Mouse (Mus musculus) midbrain, embryonic 10.5 days (tissue): Measurements from ENCODE around the gene Zfp428. TPM values are rescaled to one million over a fixed set of nuclear protein-coding genes. Genes with fewer than 3 reads are reported as not detected.
A peak's percentile ranks its signal among the peaks of the same experiment; 100 is the strongest.

Source experiments
- DNase-seq: peaks from one replicate; pipeline ENCODE4 v3.0.0-alpha.2; 2017; ENCODE audit warnings: low spot score
- H3K27ac ChIP-seq: fragments of 300-500 bp; sonication (generic); replicated peaks from 2 replicates; pipeline ENCODE4 v1.5.1; 2016; ENCODE audit warnings: mild to moderate bottlenecking
- H3K27me3 ChIP-seq: fragments of 300-500 bp; sonication (generic); 2 replicates; pipeline ENCODE4 v1.6.1; 2016; ENCODE audit warnings: low read depth, mild to moderate bottlenecking; ENCODE audit not compliant: poor library complexity, severe bottlenecking
- H3K36me3 ChIP-seq: fragments of 300-500 bp; sonication (generic); 2 replicates; pipeline ENCODE4 v1.6.1; 2016; ENCODE audit warnings: mild to moderate bottlenecking, moderate library complexity
- H3K4me1 ChIP-seq: fragments of 300-500 bp; sonication (generic); 2 replicates; pipeline ENCODE4 v1.6.1; 2016
- H3K4me3 ChIP-seq: fragments of 300-500 bp; sonication (generic); 2 replicates; pipeline ENCODE4 v1.5.1; 2016; ENCODE audit warnings: mild to moderate bottlenecking, moderate library complexity
- H3K9me3 ChIP-seq: fragments of 300-500 bp; sonication (generic); replicated peaks from 2 replicates; pipeline ENCODE4 v1.6.1; 2016; ENCODE audit warnings: mild to moderate bottlenecking
- WGBS: fragments of 180-500 bp; shearing (Covaris S2); methylation state at CpG from one replicate; pipeline ENCODE4 v1.1.7; 2016; 5-methylcytosine and 5-hydroxymethylcytosine counted together
- polyA plus RNA-seq: library from polyadenylated mRNA; unstranded; fragments of >200 nt; fragmentation: Nextera tagmentation; extraction: Ambion mirVana; gene quantifications from 2 replicates; pipeline ENCODE4 v1.2.1, GENCODE M21; 2016

Zfp428 gene
- polyA plus RNA-seq, 1 experiment from 2014 or later, result 116 TPM

DNA sequence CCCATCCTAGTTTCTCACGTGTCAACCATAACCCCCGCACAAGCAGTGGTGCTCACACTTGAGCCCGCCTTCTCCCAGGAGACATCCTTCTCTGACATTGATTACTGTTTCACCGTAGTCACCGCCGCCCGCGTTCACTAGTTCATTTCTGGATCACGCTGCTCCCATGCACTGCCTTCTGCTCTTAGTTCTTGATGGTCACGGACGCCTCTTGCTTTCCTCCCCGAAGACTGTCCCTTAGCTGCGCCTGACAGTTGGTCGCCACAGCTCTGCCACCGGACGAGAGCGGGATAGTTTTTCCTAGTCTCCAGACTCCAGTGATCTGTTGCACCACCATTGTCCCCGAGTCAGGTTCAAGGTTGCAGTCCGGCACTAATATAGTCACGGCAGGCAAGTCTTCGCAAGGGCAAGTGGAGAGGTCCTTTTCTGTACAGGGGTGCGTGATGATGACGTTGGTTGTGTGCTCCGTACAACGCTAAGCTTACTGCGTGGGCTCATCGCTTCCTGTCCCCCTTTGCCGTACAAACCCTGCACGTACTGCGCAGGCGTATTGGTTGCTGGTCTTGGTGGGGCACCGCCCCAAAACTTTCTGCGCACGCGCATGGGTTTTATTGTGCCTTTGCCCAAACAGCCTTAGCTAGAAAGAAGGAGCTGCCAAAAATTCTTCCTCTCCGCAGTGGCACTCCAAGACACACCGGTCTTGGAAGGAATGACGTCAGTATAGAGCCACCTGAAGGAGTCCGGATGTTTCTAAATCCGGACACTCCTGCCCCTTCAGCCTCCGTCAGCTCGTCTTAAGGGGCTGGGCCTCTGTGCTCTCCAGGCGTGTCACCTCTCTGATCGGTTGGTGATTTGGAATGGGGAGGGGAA, 23.5 kb downstream of the Zfp428 start, which contains the start of gene Irgq:
TSS of gene Irgq (plus strand) at position 628 of the 870 bp plus-strand sequence.
- Histone ChIP-seq H3K27me3 (peaks cover 35% of the 10 kb centered on the region), H3K4me1 (peaks cover 43% of the 10 kb centered on the region), H3K9me3 (no peaks in the 10 kb centered on the region), H3K4me3 (peak within 1 kb of the TSS; percentile 77), H3K36me3 (peaks cover 23% of the 10 kb centered on the region), H3K27ac (peak within 1 kb of the TSS; percentile 87)
- peak; percentile 97 for DNase-seq
- 1% methylated on average over 44 of the region's 44 CpGs for WGBS

DNA sequence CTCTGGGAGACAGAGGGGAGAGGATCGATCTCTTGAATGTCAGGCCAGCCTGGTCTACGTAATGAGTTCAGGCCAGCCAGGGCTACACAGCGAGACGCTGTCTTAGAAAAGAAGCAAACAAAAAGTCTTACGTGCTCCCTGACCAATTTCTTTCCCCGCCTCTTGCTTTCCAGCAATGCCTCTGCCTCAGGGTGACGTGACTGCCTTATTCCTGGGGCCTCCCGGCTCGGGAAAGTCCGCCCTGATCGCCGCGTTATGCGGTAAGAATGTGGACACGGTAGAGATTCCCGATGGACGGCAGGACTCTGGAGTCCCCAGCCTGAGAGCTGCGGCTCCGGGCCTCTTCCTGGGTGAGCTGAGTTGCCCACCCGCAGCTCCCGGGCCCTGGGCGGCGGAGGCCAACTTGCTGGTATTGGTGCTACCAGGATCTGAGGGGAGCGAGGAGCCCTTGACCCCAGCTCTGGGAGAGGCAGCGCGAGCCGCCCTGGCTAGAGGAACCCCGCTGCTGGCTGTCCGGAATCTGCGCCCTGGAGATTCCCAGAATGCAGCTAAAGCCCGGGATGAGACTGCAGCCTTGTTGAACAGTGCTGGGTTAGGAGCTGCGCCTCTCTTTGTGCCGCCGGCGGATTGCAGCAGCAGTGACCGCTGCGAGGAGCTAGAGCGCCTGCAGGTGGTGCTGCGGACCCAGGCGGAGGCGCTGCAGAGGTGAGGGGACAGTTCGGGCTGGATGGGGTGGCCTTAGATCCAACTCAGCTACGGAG, 24.6 kb downstream of the Zfp428 start:
- peak; percentile 87 for DNase-seq
- H3K27ac ChIP-seq, result peak overlapping the region; percentile 87
- peaks cover 34% of the 10 kb centered on the region for H3K36me3 ChIP-seq
- 1% methylated on average over 43 of the region's 43 CpGs for WGBS
- peaks cover 43% of the 10 kb centered on the region for H3K27me3 ChIP-seq
- peak overlapping the region; percentile 77 for H3K4me3 ChIP-seq
- peaks cover 43% of the 10 kb centered on the region for H3K4me1 ChIP-seq
- H3K9me3 ChIP-seq, result no peaks in the 10 kb centered on the region

DNA sequence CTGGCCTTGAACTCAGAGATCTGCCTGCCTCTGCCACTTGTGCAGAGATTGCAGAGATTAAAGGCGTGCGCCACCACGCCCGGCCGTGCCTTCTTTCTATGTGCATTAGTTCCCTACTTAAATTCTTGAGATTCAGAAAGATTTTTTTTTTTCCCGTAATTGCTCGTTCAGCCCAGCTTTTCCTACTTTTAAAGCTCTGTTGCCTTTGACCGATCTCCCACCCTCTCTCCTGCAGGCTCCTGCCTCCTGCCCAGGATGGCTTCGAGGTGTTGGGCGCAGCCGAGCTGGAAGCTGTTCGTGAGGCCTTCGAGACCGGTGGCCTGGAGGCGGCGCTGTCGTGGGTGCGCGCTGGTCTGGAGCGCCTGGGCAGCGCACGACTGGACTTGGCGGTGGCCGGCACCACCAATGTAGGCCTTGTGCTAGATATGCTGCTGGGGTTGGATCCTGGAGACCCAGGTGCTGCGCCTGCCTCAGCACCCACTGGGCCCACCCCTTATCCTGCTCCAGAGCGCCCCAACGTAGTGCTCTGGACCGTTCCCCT, 26.3 kb downstream of the Zfp428 start:
- WGBS, result 49% methylated on average over 28 of the region's 28 CpGs
- peak overlapping the region; percentile 40; the same call in 1 of the 2 replicates for H3K4me3 ChIP-seq

DNA sequence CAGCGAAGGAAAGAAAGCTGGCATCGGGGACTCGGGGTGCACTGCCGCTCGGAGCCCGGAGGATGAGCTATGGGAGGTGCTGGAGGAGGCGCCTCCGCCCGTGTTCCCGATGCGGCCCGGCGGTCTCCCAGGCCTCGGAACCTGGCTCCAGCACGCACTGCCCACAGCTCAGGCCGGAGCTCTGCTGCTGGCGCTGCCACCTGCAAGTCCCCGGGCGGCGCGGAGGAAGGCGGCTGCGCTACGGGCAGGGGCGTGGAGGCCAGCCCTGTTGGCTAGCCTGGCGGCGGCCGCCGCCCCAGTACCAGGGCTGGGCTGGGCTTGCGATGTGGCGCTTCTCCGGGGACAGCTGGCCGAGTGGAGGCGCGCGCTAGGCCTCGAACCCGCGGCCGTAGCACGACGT, 27.0 kb downstream of the Zfp428 start:
- no peak overlapping the region for H3K27ac ChIP-seq
- H3K4me3 ChIP-seq, result peak overlapping the region; percentile 40
- peaks cover 43% of the 10 kb centered on the region for H3K27me3 ChIP-seq
- DNase-seq, result peak; percentile 37
- 0 out of 2 replicates have a peak, but pooled peaks cover 1% of the 10 kb centered on the region for H3K9me3 ChIP-seq
- H3K36me3 ChIP-seq, result peaks cover 37% of the 10 kb centered on the region
- 12% methylated on average over 42 of the region's 42 CpGs for WGBS
- H3K4me1 ChIP-seq, result peaks cover 43% of the 10 kb centered on the region

More for the DNA sequence above, 26.3 kb downstream of the Zfp428 start:
- peaks cover 37% of the 10 kb centered on the region for H3K36me3 ChIP-seq
- no peaks in the 10 kb centered on the region for H3K9me3 ChIP-seq
- peaks cover 43% of the 10 kb centered on the region for H3K27me3 ChIP-seq
- DNase-seq, result peak; percentile 26
- no peak overlapping the region for H3K27ac ChIP-seq
- peaks cover 43% of the 10 kb centered on the region for H3K4me1 ChIP-seq

DNA sequence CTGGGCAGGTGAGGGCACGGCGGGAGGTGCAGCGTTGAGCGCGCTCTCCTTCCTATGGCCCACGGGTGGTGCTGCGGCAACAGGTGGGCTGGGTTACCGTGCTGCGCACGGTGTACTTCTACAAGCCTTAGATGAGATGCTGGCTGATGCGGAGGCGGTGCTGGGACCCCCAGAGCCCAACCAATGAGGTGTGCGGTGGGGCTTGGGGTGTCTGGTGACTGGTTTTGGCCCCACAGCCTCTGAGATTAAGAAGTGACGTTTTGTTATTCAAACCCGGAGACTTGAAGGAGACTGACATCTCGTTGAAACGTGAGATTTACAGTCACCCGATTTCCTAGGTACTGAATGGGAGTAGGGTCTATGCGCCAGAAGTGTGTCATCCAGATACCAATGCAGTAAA, 27.5 kb downstream of the Zfp428 start:
- 0 out of 2 replicates have a peak, but pooled peaks cover 5% of the 10 kb centered on the region for H3K9me3 ChIP-seq
- 19% methylated on average over 19 of the region's 19 CpGs for WGBS
- no peak overlapping the region for H3K27ac ChIP-seq
- peak; percentile 28 for DNase-seq
- H3K4me1 ChIP-seq, result peaks cover 42% of the 10 kb centered on the region
- peak overlapping the region; percentile 40 for H3K4me3 ChIP-seq
- peaks cover 37% of the 10 kb centered on the region for H3K36me3 ChIP-seq
- H3K27me3 ChIP-seq, result peaks cover 43% of the 10 kb centered on the region

DNA sequence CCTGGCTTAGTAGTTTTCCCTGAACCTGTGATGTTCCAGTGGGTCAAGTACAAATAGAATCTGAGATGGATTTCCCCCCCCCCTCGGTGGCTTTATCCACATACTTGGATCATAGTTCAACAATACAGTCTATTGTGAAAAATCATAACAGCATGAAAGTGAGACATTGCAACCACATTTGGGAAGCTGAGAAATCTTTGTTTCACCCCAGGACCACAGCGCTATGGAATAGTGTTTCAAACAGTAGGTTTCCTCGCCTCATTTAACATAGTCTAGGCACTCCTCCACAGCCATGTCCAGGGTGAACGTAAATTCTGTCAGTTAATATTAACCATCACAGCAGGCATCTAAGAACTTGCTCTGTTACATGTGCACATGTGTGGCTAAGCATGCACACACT, 30.3 kb downstream of the Zfp428 start:
- DNase-seq, result no peak
- 0 out of 2 replicates have a peak, but pooled peaks cover 5% of the 10 kb centered on the region for H3K9me3 ChIP-seq
- H3K36me3 ChIP-seq, result peaks cover 37% of the 10 kb centered on the region
- WGBS, result 89% methylated on average over 4 of the region's 4 CpGs
- H3K4me3 ChIP-seq, result no peak overlapping the region
- peaks cover 40% of the 10 kb centered on the region for H3K27me3 ChIP-seq
- peaks cover 20% of the 10 kb centered on the region for H3K4me1 ChIP-seq
- no peak overlapping the region for H3K27ac ChIP-seq

DNA sequence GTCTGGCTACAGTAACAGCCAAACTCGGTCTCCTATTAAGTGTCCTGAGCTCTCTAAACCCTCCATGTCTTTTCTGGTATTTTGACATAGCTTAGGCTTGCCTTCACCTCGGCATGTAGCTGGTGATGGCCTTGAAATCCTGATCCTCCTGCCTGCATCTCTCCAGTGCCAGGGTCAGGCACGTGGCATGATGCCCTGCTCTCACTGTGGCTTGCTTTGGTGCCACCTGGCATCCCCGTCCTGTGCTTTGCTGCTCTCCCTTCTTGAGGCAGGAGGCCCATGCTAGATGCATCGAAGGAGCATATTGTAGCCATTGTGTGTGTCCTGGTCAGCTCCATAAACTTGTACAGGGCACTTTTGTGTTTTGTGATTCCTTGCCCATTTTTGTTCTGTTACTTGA, 30.8 kb downstream of the Zfp428 start:
- Histone ChIP-seq H3K4me1 (peaks cover 15% of the 10 kb centered on the region), H3K27me3 (peaks cover 35% of the 10 kb centered on the region), H3K36me3 (peaks cover 37% of the 10 kb centered on the region), H3K9me3 (0 out of 2 replicates have a peak, but pooled peaks cover 5% of the 10 kb centered on the region), H3K4me3 (no peak overlapping the region), H3K27ac (no peak overlapping the region)
- 77% methylated on average over 5 of the region's 5 CpGs for WGBS
- no peak for DNase-seq

DNA sequence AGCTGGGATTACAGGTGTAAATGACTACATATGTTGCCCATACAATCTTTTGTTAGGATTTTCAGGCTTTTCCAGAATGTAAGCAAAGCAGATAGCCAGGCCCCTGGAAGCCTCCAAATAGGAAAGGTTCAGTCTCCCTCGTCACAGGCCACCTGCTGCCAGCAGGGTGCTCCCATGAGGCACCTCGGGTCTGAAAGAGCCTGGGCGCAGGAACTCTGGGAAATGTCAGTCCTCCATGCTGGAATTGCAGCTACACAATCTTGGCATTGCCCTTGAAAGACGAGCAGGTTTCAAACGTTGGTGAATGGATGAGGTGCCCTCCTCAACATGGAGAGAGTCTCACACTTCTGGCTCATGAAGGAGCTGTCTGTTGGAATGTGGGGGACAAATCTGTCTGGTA, 31.3 kb downstream of the Zfp428 start:
- peaks cover 30% of the 10 kb centered on the region for H3K27me3 ChIP-seq
- DNase-seq, result no peak
- 50% methylated on average over 5 of the region's 5 CpGs for WGBS
- 0 out of 2 replicates have a peak, but pooled peaks cover 5% of the 10 kb centered on the region for H3K9me3 ChIP-seq
- H3K4me1 ChIP-seq, result peaks cover 13% of the 10 kb centered on the region
- H3K4me3 ChIP-seq, result no peak overlapping the region
- no peak overlapping the region for H3K27ac ChIP-seq
- peaks cover 35% of the 10 kb centered on the region for H3K36me3 ChIP-seq

DNA sequence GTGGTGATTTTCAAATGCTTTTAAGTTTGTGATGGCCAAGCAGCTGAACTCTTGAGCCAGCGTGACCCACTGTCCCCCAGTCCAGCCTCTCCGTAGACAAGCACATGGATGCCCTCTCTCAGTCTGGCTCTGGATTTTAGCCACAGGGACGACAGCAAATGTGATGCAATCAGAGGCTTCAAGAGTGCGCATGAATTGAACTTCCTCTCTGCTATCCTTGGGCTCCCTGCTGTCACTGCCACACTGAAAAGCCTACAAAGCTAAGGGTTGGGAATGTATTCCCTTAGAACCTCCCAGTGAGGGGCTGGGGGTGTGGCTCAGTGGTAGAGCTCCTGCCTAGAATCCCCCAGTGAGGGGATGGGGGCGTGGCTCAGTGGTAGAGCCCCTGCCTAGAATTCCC, 31.9 kb downstream of the Zfp428 start:
- Histone ChIP-seq H3K36me3 (peaks cover 29% of the 10 kb centered on the region), H3K9me3 (0 out of 2 replicates have a peak, but pooled peaks cover 5% of the 10 kb centered on the region), H3K4me1 (peaks cover 7% of the 10 kb centered on the region), H3K27ac (no peak overlapping the region), H3K4me3 (no peak overlapping the region), H3K27me3 (peaks cover 24% of the 10 kb centered on the region)
- DNase-seq, result no peak
- WGBS, result 86% methylated on average over 5 of the region's 5 CpGs

DNA sequence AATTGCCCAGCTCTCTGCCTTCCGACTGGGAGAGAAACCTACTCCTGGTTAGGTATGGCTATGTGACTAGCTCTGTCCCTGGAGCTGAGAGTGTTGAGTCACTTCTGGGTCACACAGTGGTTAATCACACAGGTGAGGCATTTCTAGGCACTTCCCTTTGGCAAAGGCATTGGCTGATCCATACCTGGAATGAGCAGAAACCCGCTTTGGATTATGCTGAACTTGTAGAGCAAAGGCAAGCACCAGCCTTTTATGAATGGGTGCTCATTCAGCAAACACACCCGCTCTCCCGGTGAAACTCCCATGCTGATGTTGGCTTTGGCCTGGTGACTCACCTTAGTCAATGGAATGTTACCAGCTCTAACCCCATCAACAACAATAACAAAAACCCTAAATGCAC, 32.9 kb downstream of the Zfp428 start:
- WGBS, result 87% methylated on average over 4 of the region's 4 CpGs
- H3K27me3 ChIP-seq, result peaks cover 14% of the 10 kb centered on the region
- 0 out of 2 replicates have a peak, but pooled peaks cover 5% of the 10 kb centered on the region for H3K9me3 ChIP-seq
- no peak for DNase-seq
- H3K4me1 ChIP-seq, result no peaks in the 10 kb centered on the region
- no peak overlapping the region for H3K4me3 ChIP-seq
- H3K36me3 ChIP-seq, result peaks cover 20% of the 10 kb centered on the region
- H3K27ac ChIP-seq, result no peak overlapping the region

DNA sequence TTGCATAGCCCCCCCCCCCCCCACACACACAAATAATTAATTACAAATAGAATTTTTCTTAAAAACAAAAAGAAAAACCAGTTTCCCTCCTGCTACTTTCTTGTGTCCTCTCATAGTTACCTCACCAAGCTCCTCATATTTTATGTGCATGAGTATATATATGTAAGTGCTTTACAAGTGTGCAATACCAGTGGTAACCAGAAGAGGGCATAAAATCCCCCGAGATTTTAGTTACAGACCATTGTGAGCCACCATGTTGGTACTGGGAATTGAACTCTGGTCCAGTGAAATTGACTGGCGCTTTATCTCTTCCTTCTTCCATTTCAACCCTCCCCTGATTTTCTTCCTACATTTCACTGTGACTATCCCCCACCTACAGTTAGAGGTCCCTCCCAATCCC, 37.7 kb downstream of the Zfp428 start:
- peaks cover 19% of the 10 kb centered on the region for H3K4me1 ChIP-seq

DNA sequence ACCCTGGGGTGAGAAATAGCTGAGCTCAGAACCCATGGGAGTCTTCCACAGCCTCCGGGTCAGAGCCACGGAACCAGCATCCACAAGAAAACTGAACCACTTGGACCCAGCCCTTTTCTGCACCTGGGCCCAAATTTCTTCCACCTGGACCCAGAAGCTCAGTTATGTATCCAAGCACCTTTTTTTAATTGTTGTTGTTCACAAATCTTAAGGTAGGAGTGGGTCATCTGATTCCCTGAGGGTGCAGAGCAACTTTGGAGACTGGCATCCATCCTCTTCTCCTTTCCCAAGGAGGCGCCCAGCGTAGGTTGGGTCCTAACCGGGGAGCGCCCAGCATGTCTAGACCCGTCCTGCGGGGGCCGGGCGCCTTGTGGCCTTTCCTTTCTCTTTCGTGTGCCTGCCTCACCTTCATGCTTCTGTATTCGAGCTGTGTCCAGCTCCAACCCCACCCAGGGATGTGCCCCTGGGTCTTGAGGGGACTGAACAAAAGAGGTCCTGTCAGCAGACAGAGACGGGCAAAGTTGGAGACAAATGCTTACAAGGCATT, 39.3 kb downstream of the Zfp428 start, which contains the start of the genes Pinlyp and Xrcc1:
TSS of gene Pinlyp (minus strand) at position 51 of the 547 bp plus-strand sequence.
TSS of gene Xrcc1 (plus strand) at position 222 of the 547 bp plus-strand sequence.
- H3K4me3 ChIP-seq, result peak within 1 kb of the TSS; percentile 88
- peaks cover 19% of the 10 kb centered on the region for H3K4me1 ChIP-seq
- 38% methylated on average over 13 of the region's 13 CpGs for WGBS
- H3K36me3 ChIP-seq, result peaks cover 34% of the 10 kb centered on the region
- H3K9me3 ChIP-seq, result no peaks in the 10 kb centered on the region
- no peak for DNase-seq
- peak within 1 kb of the TSS; percentile 90 for H3K27ac ChIP-seq
- H3K27me3 ChIP-seq, result no peaks in the 10 kb centered on the region

More for the DNA sequence above, 37.7 kb downstream of the Zfp428 start:
- WGBS, result 75% methylated on average over 2 of the region's 2 CpGs
- Histone ChIP-seq H3K36me3 (peaks cover 17% of the 10 kb centered on the region), H3K4me3 (no peak overlapping the region), H3K27ac (no peak overlapping the region), H3K27me3 (no peaks in the 10 kb centered on the region), H3K9me3 (no peaks in the 10 kb centered on the region)
- DNase-seq, result no peak
